Mouse (Mus musculus) testis, postnatal 10 days (tissue): ENCODE measurements around the gene Zcchc13.

ENCODE experiments used
- DNase-seq: peaks from one replicate; pipeline ENCODE4 v3.0.0; 2021; ENCODE audit warnings: low spot score

Gene Zcchc13

GRCm38 (mm10) chrX:103630303-103630702 is at the start of gene Zcchc13:
Gene Zcchc13 (plus strand): TSS chrX:103630586.
- no peak for DNase-seq

GRCm38 (mm10) chrX:103584262-103584661 is 46.1 kb upstream of the Zcchc13 start:
- DNase-seq: no peak

GRCm38 (mm10) chrX:103592056-103592455 is 38.3 kb upstream of the Zcchc13 start:
- DNase-seq: no peak

GRCm38 (mm10) chrX:103602553-103602952 is 27.8 kb upstream of the Zcchc13 start:
- DNase-seq: no peak

- DNase-seq: no peak
Observed at GRCm38 (mm10) chrX:103604211-103604610, 26.2 kb upstream of the Zcchc13 start.

- DNase-seq: no peak
Observed at GRCm38 (mm10) chrX:103605473-103605872, 24.9 kb upstream of the Zcchc13 start.

- no peak for DNase-seq
Observed at GRCm38 (mm10) chrX:103610401-103610800, 20.0 kb upstream of the Zcchc13 start.

GRCm38 (mm10) chrX:103611462-103611861 is 18.9 kb upstream of the Zcchc13 start:
- DNase-seq: no peak

- no peak for DNase-seq
Observed at GRCm38 (mm10) chrX:103614700-103615233, 15.6 kb upstream of the Zcchc13 start.

GRCm38 (mm10) chrX:103615453-103615852 is 14.9 kb upstream of the Zcchc13 start:
- no peak for DNase-seq

- DNase-seq: peak; percentile 52
Observed at GRCm38 (mm10) chrX:103616162-103616535, 14.2 kb upstream of the Zcchc13 start.

- DNase-seq: peak; percentile 67
Observed at GRCm38 (mm10) chrX:103616536-103617404, 13.6 kb upstream of the Zcchc13 start.

GRCm38 (mm10) chrX:103617405-103618095 is 12.8 kb upstream of the Zcchc13 start:
- DNase-seq: no peak

GRCm38 (mm10) chrX:103621799-103622198 is 8.6 kb upstream of the Zcchc13 start:
- peak; percentile 37 for DNase-seq

- DNase-seq: peak; percentile 90
Observed at GRCm38 (mm10) chrX:103622260-103622934, 8.0 kb upstream of the Zcchc13 start.

- peak; percentile 39 for DNase-seq
Observed at GRCm38 (mm10) chrX:103622935-103623280, 7.5 kb upstream of the Zcchc13 start.

GRCm38 (mm10) chrX:103623411-103623845 is 7.0 kb upstream of the Zcchc13 start:
- DNase-seq: peak; percentile 43

- DNase-seq: no peak
Observed at GRCm38 (mm10) chrX:103624426-103625168, 5.8 kb upstream of the Zcchc13 start.

- no peak for DNase-seq
Observed at GRCm38 (mm10) chrX:103628890-103629289, 1.5 kb upstream of the Zcchc13 start.

GRCm38 (mm10) chrX:103633895-103634294 is 3.5 kb downstream of the Zcchc13 start:
- DNase-seq: no peak

GRCm38 (mm10) chrX:103636021-103636420 is 5.6 kb downstream of the Zcchc13 start:
- DNase-seq: no peak

- DNase-seq: no peak
Observed at GRCm38 (mm10) chrX:103638566-103638965, 8.2 kb downstream of the Zcchc13 start.
